Mouse (Mus musculus) midbrain, postnatal 0 days (tissue): ENCODE data around the gene Cxcl16. TPM values are rescaled to one million over a fixed set of nuclear protein-coding genes. Genes with fewer than 3 reads are reported as not detected.
A peak's percentile ranks its signal among the peaks of the same experiment; 100 is the strongest.

Source experiments
- ATAC-seq: fragments of 200-750 bp; cut with Nextera tagmentation; 2 replicates; pipeline ENCODE4 v1.8.0; 2017; ENCODE audit warnings: moderate number of reproducible peaks, mild to moderate bottlenecking, moderate TSS enrichment, moderate library complexity; ENCODE audit not compliant: low FRiP score
- DNase-seq: peaks from one replicate; pipeline ENCODE4 v3.0.0-alpha.2; 2015; ENCODE audit warnings: low spot score
- H3K27ac ChIP-seq: fragments of 300-500 bp; sonication (generic); 2 replicates; pipeline ENCODE4 v1.5.1; 2014; ENCODE audit warnings: low read depth, mild to moderate bottlenecking, low read length, mixed read lengths
- H3K27me3 ChIP-seq: fragments of 300-500 bp; sonication (generic); 2 replicates; pipeline ENCODE4 v1.6.1; 2014; ENCODE audit warnings: low read length, control low read depth, mixed read lengths; ENCODE audit not compliant: insufficient read depth
- H3K36me3 ChIP-seq: fragments of 300-500 bp; sonication (generic); 2 replicates; pipeline ENCODE4 v1.6.1; 2014; ENCODE audit warnings: low read length, control low read depth, mixed read lengths; ENCODE audit not compliant: insufficient read depth
- H3K4me1 ChIP-seq: fragments of 300-500 bp; sonication (generic); 2 replicates; pipeline ENCODE4 v1.6.1; 2014; ENCODE audit warnings: mild to moderate bottlenecking, control low read depth, antibody characterized with exemption, low read length, mixed read lengths; ENCODE audit not compliant: insufficient read depth
- H3K4me2 ChIP-seq: fragments of 300-500 bp; sonication (generic); 2 replicates; pipeline ENCODE4 v1.6.1; 2014; ENCODE audit warnings: low read depth, mild to moderate bottlenecking, low read length, mixed read lengths; ENCODE audit not compliant: poor library complexity, severe bottlenecking
- H3K4me3 ChIP-seq: fragments of 300-500 bp; sonication (generic); 2 replicates; pipeline ENCODE4 v1.5.1; 2014; ENCODE audit warnings: low read depth, mild to moderate bottlenecking, low read length, moderate library complexity
- H3K9ac ChIP-seq: fragments of 300-500 bp; sonication (generic); replicated peaks from 2 replicates; pipeline ENCODE4 v1.6.1; 2014; ENCODE audit warnings: mild to moderate bottlenecking, low read length, moderate library complexity, mixed read lengths; ENCODE audit not compliant: poor library complexity, severe bottlenecking
- H3K9me3 ChIP-seq: fragments of 300-500 bp; sonication (generic); 2 replicates; pipeline ENCODE4 v1.6.1; 2016; ENCODE audit warnings: low read length, control low read depth
- CTCF ChIP-seq: IDR thresholded peaks from 2 replicates; pipeline ENCODE4 v1.5.1; 2016; ENCODE audit warnings: antibody characterized with exemption, mild to moderate bottlenecking
- WGBS: fragments of 180-500 bp; shearing (Covaris S2); extraction: QIAGEN DNeasy Blood & Tissue Kit; methylation state at CpG from one replicate; pipeline ENCODE4 v1.1.7; 2014; 5-methylcytosine and 5-hydroxymethylcytosine counted together
- polyA plus RNA-seq: library from polyadenylated mRNA; unstranded; fragments of >200 nt; fragmentation: Nextera tagmentation; extraction: Ambion mirVana; gene quantifications from 2 replicates; pipeline ENCODE4 v1.2.1, GENCODE M21; 2015
- total RNA-seq: library from RNA; depleted of rRNA; stranded (reverse); fragments of >200 nt; gene quantifications from 2 replicates; pipeline ENCODE4 v1.2.3, GENCODE M21; 2014; rRNA removed

Cxcl16 gene
- 1.2 and 1.9 TPM in 2 replicates for total RNA-seq
- 3.1 and 3.2 TPM in 2 replicates for polyA plus RNA-seq

GRCm38 (mm10) chr11:70459601-70460101, at the start of gene Cxcl16:
Gene Cxcl16, minus strand, starts transcription at chr11:70459984.
- Histone ChIP-seq H3K4me1 (no peaks in the 10 kb centered on the region), H3K27me3 (peaks cover 15% of the 10 kb centered on the region), H3K4me3 (peak within 1 kb of the TSS; percentile 34), H3K9ac (peak within 1 kb of the TSS; percentile 29; the same call in 1 of the 2 replicates), H3K27ac (no peak within 1 kb of the TSS), H3K4me2 (peak within 1 kb of the TSS; percentile 63), H3K9me3 (no peaks in the 10 kb centered on the region), H3K36me3 (no peaks in the 10 kb centered on the region)
- DNase-seq (no peak), ATAC-seq (no peak)
- WGBS = 5% methylated on average over 30 of the region's 30 CpGs
- no peak for TF ChIP-seq CTCF

GRCm38 (mm10) chr11:70506962-70507515, 47.3 kb upstream of the Cxcl16 start:
- Histone ChIP-seq H3K36me3 (no peaks in the 10 kb centered on the region), H3K4me1 (no peaks in the 10 kb centered on the region; the same call in 1 of the 2 replicates), H3K4me3 (no peak overlapping the region), H3K27ac (no peak overlapping the region), H3K9me3 (no peaks in the 10 kb centered on the region), H3K9ac (no peak overlapping the region), H3K4me2 (no peak overlapping the region), H3K27me3 (no peaks in the 10 kb centered on the region)
- WGBS = 66% methylated on average over 7 of the region's 7 CpGs
- ATAC-seq (no peak), DNase-seq (no peak)
- TF ChIP-seq CTCF = no peak

- no peak overlapping the region for H3K4me2 ChIP-seq
- H3K27ac ChIP-seq = no peak overlapping the region
- H3K9ac ChIP-seq = no peak overlapping the region
- H3K9me3 ChIP-seq = no peaks in the 10 kb centered on the region
- no peaks in the 10 kb centered on the region for H3K36me3 ChIP-seq
- no peaks in the 10 kb centered on the region; the same call in 1 of the 2 replicates for H3K4me1 ChIP-seq
- DNase-seq (peak; percentile 62), ATAC-seq (no peak)
- 30% methylated on average over 4 of the region's 4 CpGs for WGBS
- H3K27me3 ChIP-seq = no peaks in the 10 kb centered on the region
- peak; percentile 80 for TF ChIP-seq CTCF
- H3K4me3 ChIP-seq = no peak overlapping the region
Measured at GRCm38 (mm10) chr11:70506385-70506784, 46.6 kb upstream of the Cxcl16 start.

DNA sequence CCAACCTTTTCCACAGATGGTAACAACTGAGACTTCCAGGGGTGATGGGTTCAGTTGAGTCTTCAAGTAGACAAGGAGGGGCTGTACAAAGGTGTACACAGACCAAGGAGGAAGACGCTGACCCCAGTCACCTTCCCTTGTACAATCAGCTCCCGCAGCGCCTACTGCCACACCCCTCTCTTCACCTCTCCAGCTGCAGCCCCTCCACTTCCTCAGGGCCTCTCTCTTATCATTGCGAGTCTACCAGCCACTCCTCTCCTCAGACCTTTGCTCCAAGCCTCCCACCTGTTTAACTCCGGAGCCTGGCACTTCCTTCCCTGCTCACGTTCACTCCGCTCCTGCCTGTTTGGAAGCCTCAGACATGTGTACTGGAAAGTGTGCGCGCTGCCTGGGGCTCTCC, 45.2 kb upstream of the Cxcl16 start, which contains the start of gene Tm4sf5:
Tm4sf5 (plus strand) TSS at position 275 of the 400 bp plus-strand sequence.
- no peak for DNase-seq
- Histone ChIP-seq H3K4me3 (no peak within 1 kb of the TSS), H3K27ac (no peak within 1 kb of the TSS), H3K4me2 (no peak within 1 kb of the TSS), H3K36me3 (no peaks in the 10 kb centered on the region), H3K9me3 (no peaks in the 10 kb centered on the region), H3K4me1 (no peaks in the 10 kb centered on the region; the same call in 1 of the 2 replicates), H3K27me3 (no peaks in the 10 kb centered on the region), H3K9ac (no peak within 1 kb of the TSS)
- 84% methylated on average over 9 of the region's 9 CpGs for WGBS
- TF ChIP-seq CTCF = no peak
- ATAC-seq = no peak

DNA sequence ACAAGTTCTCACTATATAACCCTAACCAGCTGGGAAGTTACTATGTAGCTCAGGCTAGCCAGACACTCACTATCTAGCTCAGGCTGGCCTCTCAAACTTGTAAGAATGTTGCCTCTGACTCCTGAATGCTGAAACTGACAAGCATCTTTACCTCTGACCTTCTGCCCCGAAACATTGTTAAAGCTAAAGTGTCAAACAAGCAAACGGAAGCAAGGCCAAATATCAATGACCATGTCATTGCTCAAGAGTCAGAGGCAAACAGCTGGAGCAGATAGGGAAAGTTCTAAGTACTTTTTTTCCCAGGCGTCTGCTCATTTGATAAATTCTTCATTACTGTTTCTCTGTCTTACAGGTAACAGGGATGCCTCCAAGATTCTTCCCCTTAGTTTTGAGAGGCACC, 42.2 kb upstream of the Cxcl16 start:
- Histone ChIP-seq H3K4me1 (no peaks in the 10 kb centered on the region), H3K27ac (no peak overlapping the region), H3K27me3 (no peaks in the 10 kb centered on the region), H3K36me3 (no peaks in the 10 kb centered on the region), H3K4me3 (no peak overlapping the region), H3K4me2 (no peak overlapping the region), H3K9ac (no peak overlapping the region), H3K9me3 (no peaks in the 10 kb centered on the region)
- ATAC-seq (no peak), DNase-seq (no peak)
- WGBS = 73% methylated on average over 3 of the region's 3 CpGs
- no peak for TF ChIP-seq CTCF

DNA sequence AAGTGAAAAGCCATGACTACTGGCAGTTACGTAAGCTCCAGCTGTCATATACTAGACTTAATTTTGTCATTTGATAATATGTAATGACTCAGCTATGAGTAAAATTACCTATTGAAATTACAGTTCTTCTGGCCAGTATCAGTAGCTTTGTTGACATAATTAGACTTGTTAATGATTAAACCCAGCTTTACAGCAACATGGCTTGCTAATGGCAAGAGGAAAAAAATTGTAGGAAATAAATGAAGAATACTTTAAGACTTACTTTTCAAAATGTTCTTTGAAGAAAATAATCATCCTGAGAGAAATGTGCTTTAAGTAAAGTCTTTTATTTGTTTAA, 40.7 kb upstream of the Cxcl16 start:
- ATAC-seq (no peak), DNase-seq (no peak)
- Histone ChIP-seq H3K4me1 (no peaks in the 10 kb centered on the region), H3K9ac (no peak overlapping the region), H3K4me3 (no peak overlapping the region), H3K27ac (no peak overlapping the region), H3K9me3 (no peaks in the 10 kb centered on the region), H3K4me2 (no peak overlapping the region), H3K36me3 (no peaks in the 10 kb centered on the region), H3K27me3 (no peaks in the 10 kb centered on the region)
- no peak for TF ChIP-seq CTCF
- 100% methylated on average over 1 of the region's 1 CpGs for WGBS
